Mouse (Mus musculus) embryonic facial prominence, embryonic 10.5 days (tissue): ENCODE data around the gene Dnm2. TPM values are rescaled to one million over a fixed set of nuclear protein-coding genes. Genes with fewer than 3 reads are reported as not detected.

Experiments
- DNase-seq: peaks from one replicate; pipeline ENCODE4 v3.0.0-alpha.2; 2017; ENCODE audit warnings: low spot score
- H3K27ac ChIP-seq: fragments of 300-500 bp; sonication (generic); replicated peaks from 2 replicates; pipeline ENCODE4 v1.5.1; 2016; ENCODE audit warnings: mild to moderate bottlenecking
- H3K27me3 ChIP-seq: fragments of 300-500 bp; sonication (generic); replicated peaks from 2 replicates; pipeline ENCODE4 v1.6.1; 2016; ENCODE audit warnings: low read depth, mild to moderate bottlenecking; ENCODE audit not compliant: poor library complexity, severe bottlenecking
- H3K36me3 ChIP-seq: fragments of 300-500 bp; sonication (generic); replicated peaks from 2 replicates; pipeline ENCODE4 v1.6.1; 2016; ENCODE audit warnings: mild to moderate bottlenecking, moderate library complexity
- H3K4me1 ChIP-seq: fragments of 300-500 bp; sonication (generic); 2 replicates; pipeline ENCODE4 v1.6.1; 2016
- H3K4me3 ChIP-seq: fragments of 300-500 bp; sonication (generic); 2 replicates; pipeline ENCODE4 v1.5.1; 2016; ENCODE audit warnings: mild to moderate bottlenecking, moderate library complexity
- H3K9me3 ChIP-seq: fragments of 300-500 bp; sonication (generic); 2 replicates; pipeline ENCODE4 v1.6.1; 2016; ENCODE audit warnings: mild to moderate bottlenecking
- WGBS: fragments of 180-500 bp; shearing (Covaris S2); methylation state at CpG from one replicate; pipeline ENCODE4 v1.1.7; 2016; 5-methylcytosine and 5-hydroxymethylcytosine counted together
- polyA plus RNA-seq: library from polyadenylated mRNA; unstranded; fragments of >200 nt; fragmentation: Nextera tagmentation; extraction: Ambion mirVana; gene quantifications from 2 replicates; pipeline ENCODE4 v1.2.1, GENCODE M21; 2016

The Dnm2 gene
- polyA plus RNA-seq, 1 experiment from 2014 or later = 73.7 TPM

GRCm38 (mm10) chr9:21409592-21410317 is 15.0 kb upstream of the Dnm2 start:
- WGBS = 36% methylated on average over 9 of the region's 9 CpGs
- peak; percentile 84 for DNase-seq
- Histone ChIP-seq H3K9me3 (no peaks in the 10 kb centered on the region), H3K27ac (no peak overlapping the region), H3K36me3 (peaks cover 38% of the 10 kb centered on the region), H3K4me3 (no peak overlapping the region), H3K27me3 (no peaks in the 10 kb centered on the region), H3K4me1 (peaks cover 12% of the 10 kb centered on the region)

GRCm38 (mm10) chr9:21411669-21412550 is 12.8 kb upstream of the Dnm2 start, which contains the start of gene Qtrt1:
Qtrt1 (plus strand) TSS chr9:21411837.
- peak within 1 kb of the TSS; percentile 85 for H3K27ac ChIP-seq
- H3K9me3 ChIP-seq = no peaks in the 10 kb centered on the region
- peaks cover 12% of the 10 kb centered on the region for H3K4me1 ChIP-seq
- peak; percentile 90 for DNase-seq
- peaks cover 38% of the 10 kb centered on the region for H3K36me3 ChIP-seq
- peak within 1 kb of the TSS; percentile 69 for H3K4me3 ChIP-seq
- WGBS = 2% methylated on average over 53 of the region's 53 CpGs
- H3K27me3 ChIP-seq = no peaks in the 10 kb centered on the region

GRCm38 (mm10) chr9:21417866-21418265 is 6.8 kb upstream of the Dnm2 start:
- peaks cover 88% of the 10 kb centered on the region for H3K36me3 ChIP-seq
- no peaks in the 10 kb centered on the region for H3K9me3 ChIP-seq
- H3K27ac ChIP-seq = no peak overlapping the region
- H3K4me3 ChIP-seq = no peak overlapping the region
- no peaks in the 10 kb centered on the region for H3K4me1 ChIP-seq
- 94% methylated on average over 2 of the region's 2 CpGs for WGBS
- DNase-seq = no peak
- no peaks in the 10 kb centered on the region for H3K27me3 ChIP-seq

- Histone ChIP-seq H3K36me3 (peaks cover 78% of the 10 kb centered on the region), H3K4me1 (peaks cover 4% of the 10 kb centered on the region), H3K9me3 (no peaks in the 10 kb centered on the region), H3K4me3 (no peak overlapping the region), H3K27me3 (no peaks in the 10 kb centered on the region), H3K27ac (no peak overlapping the region)
- WGBS = 92% methylated on average over 2 of the region's 2 CpGs
- DNase-seq = no peak
Observed at GRCm38 (mm10) chr9:21419646-21420045, 5.1 kb upstream of the Dnm2 start.

- peak overlapping the region; percentile 87 for H3K27ac ChIP-seq
- H3K4me1 ChIP-seq = peaks cover 24% of the 10 kb centered on the region
- peak overlapping the region; percentile 95 for H3K4me3 ChIP-seq
- no peak for DNase-seq
- H3K9me3 ChIP-seq = no peaks in the 10 kb centered on the region
- H3K27me3 ChIP-seq = no peaks in the 10 kb centered on the region
- H3K36me3 ChIP-seq = peaks cover 19% of the 10 kb centered on the region
- 15% methylated on average over 6 of the region's 6 CpGs for WGBS
Observed at GRCm38 (mm10) chr9:21425556-21425945, 843 bp downstream of the Dnm2 start.

- H3K36me3 ChIP-seq = peaks cover 15% of the 10 kb centered on the region
- 26% methylated on average over 1 of the region's 1 CpGs for WGBS
- no peaks in the 10 kb centered on the region for H3K9me3 ChIP-seq
- no peak for DNase-seq
- no peaks in the 10 kb centered on the region for H3K27me3 ChIP-seq
- H3K4me3 ChIP-seq = peak overlapping the region; percentile 95
- peak overlapping the region; percentile 87 for H3K27ac ChIP-seq
- H3K4me1 ChIP-seq = peaks cover 28% of the 10 kb centered on the region
Observed at GRCm38 (mm10) chr9:21426013-21426412, 1.3 kb downstream of the Dnm2 start.

GRCm38 (mm10) chr9:21426525-21426924 is 1.8 kb downstream of the Dnm2 start:
- H3K36me3 ChIP-seq = peaks cover 10% of the 10 kb centered on the region
- H3K27ac ChIP-seq = no peak overlapping the region
- peak overlapping the region; percentile 95 for H3K4me3 ChIP-seq
- no peaks in the 10 kb centered on the region for H3K27me3 ChIP-seq
- WGBS = 73% methylated on average over 2 of the region's 2 CpGs
- no peak for DNase-seq
- peaks cover 31% of the 10 kb centered on the region for H3K4me1 ChIP-seq
- no peaks in the 10 kb centered on the region for H3K9me3 ChIP-seq

- Histone ChIP-seq H3K27me3 (no peaks in the 10 kb centered on the region), H3K36me3 (no peaks in the 10 kb centered on the region), H3K9me3 (no peaks in the 10 kb centered on the region), H3K4me3 (no peak overlapping the region), H3K4me1 (peaks cover 31% of the 10 kb centered on the region), H3K27ac (no peak overlapping the region)
- 84% methylated on average over 2 of the region's 2 CpGs for WGBS
- no peak for DNase-seq
Observed at GRCm38 (mm10) chr9:21427773-21428172, 3.1 kb downstream of the Dnm2 start.

GRCm38 (mm10) chr9:21428178-21428577 is 3.5 kb downstream of the Dnm2 start:
- Histone ChIP-seq H3K4me1 (peaks cover 31% of the 10 kb centered on the region), H3K4me3 (no peak overlapping the region), H3K27me3 (no peaks in the 10 kb centered on the region), H3K27ac (no peak overlapping the region), H3K9me3 (no peaks in the 10 kb centered on the region), H3K36me3 (no peaks in the 10 kb centered on the region)
- WGBS = 84% methylated on average over 6 of the region's 6 CpGs
- no peak for DNase-seq

GRCm38 (mm10) chr9:21430724-21431123 is 6.0 kb downstream of the Dnm2 start:
- peaks cover 6% of the 10 kb centered on the region; the same call in 1 of the 2 replicates for H3K36me3 ChIP-seq
- no peaks in the 10 kb centered on the region for H3K27me3 ChIP-seq
- WGBS = 81% methylated on average over 7 of the region's 7 CpGs
- no peak overlapping the region for H3K27ac ChIP-seq
- no peak overlapping the region for H3K4me3 ChIP-seq
- no peak for DNase-seq
- H3K9me3 ChIP-seq = no peaks in the 10 kb centered on the region
- peaks cover 22% of the 10 kb centered on the region for H3K4me1 ChIP-seq

- no peaks in the 10 kb centered on the region for H3K27me3 ChIP-seq
- no peak overlapping the region for H3K4me3 ChIP-seq
- no peak overlapping the region for H3K27ac ChIP-seq
- peaks cover 12% of the 10 kb centered on the region; the same call in 1 of the 2 replicates for H3K4me1 ChIP-seq
- 86% methylated on average over 7 of the region's 7 CpGs for WGBS
- peaks cover 6% of the 10 kb centered on the region; the same call in 1 of the 2 replicates for H3K36me3 ChIP-seq
- DNase-seq = no peak
- no peaks in the 10 kb centered on the region for H3K9me3 ChIP-seq
Observed at GRCm38 (mm10) chr9:21432066-21432465, 7.4 kb downstream of the Dnm2 start.

GRCm38 (mm10) chr9:21433766-21434165 is 9.1 kb downstream of the Dnm2 start:
- Histone ChIP-seq H3K9me3 (no peaks in the 10 kb centered on the region), H3K36me3 (peaks cover 6% of the 10 kb centered on the region; the same call in 1 of the 2 replicates), H3K27me3 (no peaks in the 10 kb centered on the region), H3K4me3 (no peak overlapping the region), H3K27ac (no peak overlapping the region), H3K4me1 (peaks cover 8% of the 10 kb centered on the region; the same call in 1 of the 2 replicates)
- WGBS = 93% methylated on average over 8 of the region's 8 CpGs
- no peak for DNase-seq
